Mouse (Mus musculus) left cerebral cortex, adult 2 months (tissue): ENCODE measurements at regions not wholly inside any gene's neighbourhood (a gene's known extent, or its start where the extent isn't known, plus 50 kb on each side); places are given as distances from the start of the nearest gene placed in this dataset.

Source experiments
- DNase-seq, 2 experiments: peaks; one replicate each; pipeline ENCODE4 v3.0.0; 2021 to 2022; ENCODE audit warnings: low spot score in 2 of 2, mixed read lengths in 1 of 2; ENCODE audit errors: extremely low spot score in 1 of 2
- H3K27ac ChIP-seq: fragments of 200-600 bp; 2 replicates; pipeline ENCODE4 v1.8.1; 2022
- H3K4me3 ChIP-seq: fragments of 200-600 bp; 2 replicates; pipeline ENCODE4 v1.8.1; 2022
- CTCF ChIP-seq: fragments of 200-600 bp; IDR thresholded peaks from 2 replicates; pipeline ENCODE4 v1.8.1; 2022; ENCODE audit warnings: antibody characterized with exemption, mild to moderate bottlenecking, moderate library complexity
- intact Hi-C: fragments of 180-260 bp; cut with DNase I; formaldehyde crosslinking; loops from one replicate; pipeline ENCODE4 v1.15.1; 2025

DNA sequence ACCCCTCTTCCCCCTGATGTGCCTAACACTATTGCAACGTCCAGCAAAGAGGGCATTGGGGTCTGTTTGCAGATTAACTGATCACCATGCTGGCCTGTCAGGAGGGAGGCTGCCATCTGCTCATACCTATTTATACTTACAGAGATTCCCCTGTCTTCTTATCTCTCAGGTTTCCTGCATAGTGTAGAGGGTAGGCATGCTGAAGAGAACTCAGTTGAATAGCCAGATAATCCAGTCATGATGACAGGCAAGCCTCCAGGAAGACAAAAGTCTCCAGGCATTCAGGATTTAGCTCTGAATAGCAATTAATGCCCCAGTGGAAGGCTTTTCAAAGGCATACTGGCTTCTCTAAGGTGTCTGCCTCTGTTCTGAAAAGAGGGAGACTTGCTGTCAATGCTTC lies 505.1 kb downstream of the Tmem132b start:
- H3K4me3 ChIP-seq = no peak overlapping the region
- no peak overlapping the region for H3K27ac ChIP-seq
- intact Hi-C loops = no loop called here
- no peak for TF ChIP-seq CTCF
- no peak for DNase-seq

DNA sequence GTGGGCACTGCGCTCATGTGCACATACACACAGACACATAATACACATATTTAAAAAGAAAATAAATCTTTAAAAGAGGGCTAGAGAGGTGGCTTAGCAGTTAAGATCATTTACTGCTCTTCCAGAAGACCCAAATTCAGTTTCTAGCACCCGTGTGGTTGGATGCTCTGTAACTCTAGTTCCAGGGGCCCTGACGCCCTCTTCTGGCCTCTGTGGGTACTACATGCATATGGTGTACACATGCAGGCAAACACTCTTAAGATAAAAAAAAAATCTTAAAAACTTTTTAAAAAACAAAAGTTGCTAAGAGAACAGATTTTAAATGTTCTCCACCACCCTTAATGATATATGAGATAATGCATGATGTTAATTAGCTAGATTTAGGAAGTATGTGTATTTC lies 514.2 kb downstream of the Tmem132b start:
- intact Hi-C loops = no loop called here
- no peak overlapping the region for H3K27ac ChIP-seq
- no peak overlapping the region for H3K4me3 ChIP-seq
- peak; percentile 32 for TF ChIP-seq CTCF
- no peak for DNase-seq

DNA sequence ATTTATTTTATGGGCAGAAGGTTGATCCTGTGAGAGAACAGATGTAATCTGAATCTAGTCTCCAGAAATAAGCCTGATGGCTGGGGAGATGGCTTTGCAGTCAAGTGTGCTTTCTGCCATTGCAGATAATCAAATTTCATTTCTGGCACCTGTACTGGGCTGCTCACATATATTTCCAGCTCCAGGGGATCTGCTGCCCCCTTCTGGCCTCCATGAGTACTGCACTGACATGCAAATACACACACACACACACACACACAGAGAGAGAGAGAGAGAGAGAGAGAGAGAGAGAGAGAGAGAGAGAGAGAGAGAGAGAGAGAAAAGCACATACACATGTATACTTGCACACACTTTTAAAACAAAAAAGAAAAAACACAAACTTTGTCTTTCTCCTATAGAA lies 532.1 kb downstream of the Tmem132b start:
- TF ChIP-seq CTCF = peak; percentile 20
- no peak for DNase-seq
- intact Hi-C loops = loop anchor here (10.0 kb wide), 1 partner anchor 529 kb away; the partner anchor contains the start of gene Tmem132b
- no peak overlapping the region for H3K4me3 ChIP-seq
- no peak overlapping the region for H3K27ac ChIP-seq

DNA sequence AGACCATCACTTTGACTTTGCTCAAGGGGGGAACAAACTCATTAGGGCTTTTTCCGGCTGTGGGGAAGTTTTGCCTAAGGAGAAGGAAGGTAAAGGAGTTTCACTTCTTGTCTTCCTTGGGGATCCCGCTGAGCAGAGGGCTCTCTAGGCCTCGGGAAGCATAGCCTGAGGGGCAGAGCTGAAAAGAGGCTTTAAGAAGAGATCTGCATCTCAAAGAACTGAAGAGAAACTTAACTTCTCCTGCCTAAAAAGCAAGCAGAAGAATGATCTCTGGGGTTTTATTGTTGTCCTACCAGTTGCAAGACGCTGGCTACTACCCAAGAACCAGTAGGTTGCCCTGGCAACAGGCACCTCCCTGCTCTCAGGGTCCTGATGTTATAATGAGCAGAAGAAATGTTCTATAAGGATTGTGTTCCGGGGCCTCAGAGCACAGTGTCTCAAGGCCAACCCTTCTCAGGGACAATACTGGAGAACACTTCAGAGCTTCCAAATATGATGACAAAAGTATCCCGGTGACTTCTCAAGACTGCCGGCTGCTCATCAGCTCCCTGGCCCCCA lies 547.8 kb downstream of the Tmem132b start:
- Histone ChIP-seq H3K4me3 (no peak overlapping the region), H3K27ac (no peak overlapping the region)
- TF ChIP-seq CTCF = no peak
- no peak for DNase-seq
- intact Hi-C loops = no loop called here

DNA sequence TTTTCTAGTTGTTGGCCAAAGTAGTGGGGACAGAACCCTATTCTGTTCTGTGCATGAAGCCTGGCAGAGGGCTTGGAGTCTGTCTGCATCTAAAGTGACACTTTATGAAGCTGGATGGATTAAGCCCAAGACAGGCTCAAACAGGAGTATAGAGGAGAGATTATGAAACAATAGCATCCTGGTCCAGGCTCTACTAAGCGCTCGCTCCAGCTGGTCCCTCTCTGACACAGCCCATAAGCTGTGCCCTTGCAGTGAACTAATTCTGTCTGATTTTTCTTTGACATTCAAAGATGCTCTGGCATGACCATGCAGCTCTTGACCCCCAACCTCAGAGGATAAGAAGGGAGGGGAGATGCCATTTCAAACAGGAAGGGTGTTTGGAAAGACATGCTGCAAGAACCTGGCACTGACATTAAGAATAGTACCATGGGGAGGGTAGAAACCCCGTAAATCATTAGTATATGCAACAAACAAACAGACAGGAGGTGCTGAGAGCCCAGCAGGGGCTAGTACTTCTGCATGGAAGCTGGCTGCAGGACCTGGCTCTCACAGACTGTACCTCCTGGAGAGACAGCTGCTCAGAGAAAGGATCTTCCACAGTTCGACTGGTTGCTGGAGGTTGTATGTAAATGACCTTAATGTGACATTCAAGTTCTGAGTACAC lies 556.8 kb downstream of the Tmem132b start:
- no peak for TF ChIP-seq CTCF
- H3K27ac ChIP-seq = no peak overlapping the region
- no peak overlapping the region for H3K4me3 ChIP-seq
- DNase-seq = no peak
- intact Hi-C loops = no loop called here

DNA sequence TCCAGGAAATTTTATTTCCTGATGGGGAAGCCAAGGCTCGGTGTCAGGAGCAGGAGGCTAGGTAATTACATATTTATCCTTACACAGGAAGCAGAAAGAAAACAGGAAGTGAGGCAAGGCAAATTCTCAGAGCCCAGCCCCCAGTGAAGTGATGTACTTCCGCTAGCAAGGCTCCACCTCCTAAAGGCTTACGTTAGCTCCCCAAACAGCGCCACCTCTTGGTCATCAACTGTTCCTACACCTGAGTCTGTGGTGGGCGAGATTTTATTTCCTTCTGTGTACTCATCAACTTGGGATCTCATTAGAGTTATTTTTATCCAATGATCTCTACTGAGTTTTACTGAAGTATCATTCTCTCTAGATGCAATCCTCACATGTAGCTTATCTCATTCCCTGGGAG lies 561.6 kb downstream of the Tmem132b start:
- intact Hi-C loops = no loop called here
- DNase-seq = no peak
- no peak overlapping the region for H3K27ac ChIP-seq
- no peak overlapping the region for H3K4me3 ChIP-seq
- TF ChIP-seq CTCF = peak; percentile 22

DNA sequence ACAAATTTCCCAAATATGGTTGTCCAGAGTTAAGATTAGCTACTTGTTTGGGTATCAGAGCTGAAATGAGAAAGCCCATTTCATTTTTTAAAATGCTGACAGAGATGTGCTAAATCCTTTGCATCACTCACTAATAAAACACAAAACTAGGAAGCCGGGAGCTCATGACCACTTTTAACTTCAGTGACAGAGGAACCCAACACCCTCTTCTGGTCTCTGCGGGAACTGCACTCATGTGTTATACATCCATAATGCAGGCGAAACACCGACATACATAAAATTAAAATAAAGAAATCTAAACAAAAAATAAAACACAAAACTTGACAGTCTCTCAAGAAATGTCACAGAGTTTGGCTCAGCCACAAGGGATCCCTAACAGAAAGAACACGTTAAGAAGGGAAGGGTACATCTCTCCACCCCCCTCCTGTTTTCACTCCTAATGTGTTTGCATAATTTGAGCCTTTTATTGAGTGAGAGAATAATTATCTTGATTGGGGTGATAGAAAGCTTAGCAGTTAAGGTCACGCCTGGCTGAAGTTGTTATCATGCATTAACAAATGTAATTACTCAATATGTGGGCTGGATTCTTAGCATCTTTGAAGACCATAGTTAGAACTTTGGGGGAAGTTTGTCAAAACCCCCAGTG lies 565.2 kb downstream of the Tmem132b start:
- Histone ChIP-seq H3K4me3 (no peak overlapping the region), H3K27ac (no peak overlapping the region)
- TF ChIP-seq CTCF = peak; percentile 40; the same call in 1 of the 2 replicates
- intact Hi-C loops = no loop called here
- no peak for DNase-seq

DNA sequence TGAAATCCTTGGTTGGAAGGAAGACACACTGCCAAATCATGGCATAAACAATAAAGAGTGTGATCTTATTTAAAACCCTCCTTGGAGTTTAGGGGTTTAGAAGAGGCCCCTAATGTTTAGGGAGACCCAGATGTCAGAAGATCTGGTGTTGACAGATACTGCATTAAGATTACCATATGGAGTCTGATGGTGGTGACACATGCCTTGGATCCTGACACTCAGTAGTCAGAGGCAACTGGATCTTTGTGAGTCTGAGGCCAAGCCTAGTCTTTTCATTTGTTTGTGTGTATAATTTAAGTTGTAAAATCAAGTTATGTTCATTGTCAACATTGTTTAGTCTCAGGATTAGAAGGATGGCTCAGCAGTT lies 565.7 kb downstream of the Tmem132b start:
- TF ChIP-seq CTCF = no peak
- no peak overlapping the region for H3K27ac ChIP-seq
- intact Hi-C loops = no loop called here

DNA sequence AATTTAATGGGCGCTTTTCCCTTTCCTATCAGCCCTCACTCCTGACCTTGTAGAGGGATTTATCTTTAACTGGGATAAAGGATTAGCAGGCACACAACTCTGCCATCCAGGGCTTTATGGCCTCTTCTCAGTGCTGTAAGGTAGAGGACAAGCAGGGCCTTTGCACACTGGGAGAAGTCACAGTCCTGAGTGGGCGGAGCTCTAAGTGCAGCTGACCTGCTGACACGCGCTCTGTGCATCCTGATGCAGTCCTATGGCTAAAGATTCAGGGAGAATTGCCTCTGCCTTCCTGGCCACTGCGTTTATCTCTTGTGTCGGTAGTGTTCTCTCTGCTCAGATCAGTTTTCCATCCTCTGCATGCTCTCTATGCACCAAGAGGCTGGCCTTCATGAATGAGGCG lies 566.9 kb downstream of the Tmem132b start:
- no peak for TF ChIP-seq CTCF
- intact Hi-C loops = no loop called here
- DNase-seq = no peak
- H3K4me3 ChIP-seq = no peak overlapping the region
- no peak overlapping the region for H3K27ac ChIP-seq

More for the DNA sequence above, 565.7 kb downstream of the Tmem132b start:
- DNase-seq = no peak
- H3K4me3 ChIP-seq = no peak overlapping the region

DNA sequence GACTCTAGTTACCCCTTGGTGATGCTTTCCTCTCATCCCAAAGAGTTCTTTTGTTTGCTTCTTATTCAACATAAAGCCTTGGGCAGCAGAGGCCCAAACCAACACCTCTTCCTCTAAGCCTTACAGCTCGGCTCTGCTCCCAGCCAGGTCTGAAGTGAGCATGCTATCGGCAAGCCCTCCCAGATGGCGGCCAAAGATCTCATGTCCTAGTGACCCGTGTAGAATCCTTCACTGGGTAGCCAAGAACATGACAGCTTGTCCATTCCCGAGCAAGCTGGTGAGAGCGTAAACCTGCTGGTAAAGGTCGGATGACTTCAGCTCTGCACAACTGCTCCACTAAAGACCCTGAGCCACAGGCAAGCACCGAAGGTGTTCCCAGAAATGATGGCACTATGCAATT lies 568.4 kb downstream of the Tmem132b start:
- DNase-seq = no peak
- no peak for TF ChIP-seq CTCF
- no peak overlapping the region for H3K4me3 ChIP-seq
- H3K27ac ChIP-seq = no peak overlapping the region
- intact Hi-C loops = no loop called here

DNA sequence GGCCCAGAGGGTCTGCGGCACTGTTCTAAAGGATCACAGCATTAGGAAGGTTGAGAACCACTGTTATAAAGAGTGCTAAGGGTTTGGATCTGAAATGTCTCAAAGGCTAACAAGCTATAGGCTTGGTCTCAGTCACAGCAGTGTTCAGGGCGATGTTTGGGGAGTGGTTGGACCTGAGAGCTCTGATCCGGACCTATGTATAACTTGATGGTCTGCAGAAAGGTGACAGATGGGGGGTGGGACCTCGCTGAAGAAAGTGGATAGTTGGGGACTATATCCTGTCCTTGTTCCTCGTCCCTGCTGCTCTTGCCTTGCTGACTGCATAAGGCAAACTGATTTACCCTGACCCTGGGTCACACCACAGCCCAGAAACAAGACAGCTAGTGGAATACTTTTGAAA lies 572.9 kb downstream of the Tmem132b start:
- H3K27ac ChIP-seq = no peak overlapping the region
- H3K4me3 ChIP-seq = no peak overlapping the region
- DNase-seq = no peak
- TF ChIP-seq CTCF = no peak
- intact Hi-C loops = no loop called here

DNA sequence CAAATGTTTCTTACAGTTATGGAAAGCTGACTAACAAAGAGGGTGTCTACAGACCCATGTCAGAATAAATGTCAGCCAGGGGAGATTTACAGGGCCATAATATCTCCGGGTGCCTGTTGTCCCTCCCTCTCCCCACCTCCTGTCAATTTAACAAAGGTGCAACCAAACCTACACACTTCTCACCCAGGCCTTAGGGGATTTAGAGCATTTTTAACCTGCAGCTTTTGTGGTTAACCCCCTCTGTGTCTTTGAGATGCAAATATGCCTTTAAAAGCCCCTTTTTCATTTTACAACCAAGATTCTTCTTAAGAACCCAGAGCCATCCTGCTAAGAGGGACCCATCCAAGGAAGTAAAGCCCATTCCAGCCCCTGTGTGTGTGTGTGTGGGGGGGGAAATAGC lies 573.3 kb downstream of the Tmem132b start:
- intact Hi-C loops = no loop called here
- DNase-seq = no peak
- no peak for TF ChIP-seq CTCF
- H3K4me3 ChIP-seq = no peak overlapping the region
- H3K27ac ChIP-seq = no peak overlapping the region

DNA sequence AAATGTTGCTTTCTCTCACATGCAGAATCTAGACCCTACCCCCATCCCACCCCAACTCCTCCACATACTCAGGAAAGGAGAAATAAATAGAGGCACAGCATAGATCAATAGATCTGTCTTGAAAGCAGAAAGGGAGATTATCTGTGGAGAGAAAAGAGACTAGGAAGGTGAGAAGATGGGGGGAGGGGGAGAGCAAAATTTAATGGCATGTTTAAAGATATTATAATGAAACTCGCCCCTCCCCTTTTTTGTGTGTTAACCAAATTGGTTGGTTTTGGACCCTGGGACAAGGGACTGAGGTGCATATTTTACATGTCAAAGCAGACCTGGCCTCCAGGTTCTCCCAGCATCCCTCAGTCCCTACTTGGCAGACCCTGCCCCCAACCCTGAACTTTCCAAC lies 573.9 kb downstream of the Tmem132b start:
- DNase-seq = no peak
- no peak overlapping the region for H3K4me3 ChIP-seq
- H3K27ac ChIP-seq = no peak overlapping the region
- intact Hi-C loops = no loop called here
- no peak for TF ChIP-seq CTCF
